29 mouse cellular contexts compared by ENCODE assay signal in genomic region chr19:29849924-29850551, GRCm38 (mm10). TPM values are rescaled to one million over a fixed set of nuclear protein-coding genes. Genes with fewer than 3 reads are reported as not detected.
A peak's percentile ranks its signal among the peaks of the same experiment; 100 is the strongest.
DNase-seq lines count a peak whose midpoint lies in the region; ATAC-seq and TF ChIP-seq lines count a peak whose summit lies in the region.
"Had no signal": no experiment of that assay in that cellular context is flagged by ENCODE, and none has a peak within 500 bp of the region (broad histone marks: within the 10 kb centered on the region; RNA-seq: fewer than 3 reads in every experiment).

No protein-coding gene starts in this region.

- no peak for TF ChIP-seq POLR2A in CH12.LX (IDR thresholded peaks at IDR 0.05; ENCODE audit: low read depth, low read length)

- peaks cover 0 to 2% of the 10 kb centered on the region in 2 experiments; a peak in 1 of 4 replicates for H3K4me1 ChIP-seq in CH12.LX (ENCODE audit: control insufficient read depth in 1 of 2, insufficient read depth in 2 of 2)
- peaks cover 4% of the 10 kb centered on the region for H3K4me1 ChIP-seq in forebrain, embryonic 13.5 days
- H3K4me1 ChIP-seq: heart, embryonic 12.5 days; limb, embryonic 10.5 days; limb, embryonic 15.5 days; liver, embryonic 13.5 days had no signal

- no peak for TF ChIP-seq EP300 in CH12.LX (IDR thresholded peaks at IDR 0.05; ENCODE audit: low read length)

- ATAC-seq in megakaryocyte progenitor cell, adult 5-6 weeks (replicated peaks; ENCODE audit: poor library complexity): peak; percentile 65
- no peak for ATAC-seq in forebrain, embryonic 13.5 days
- ATAC-seq: hindbrain, postnatal 0 days; intestine, embryonic 16.5 days; lung, postnatal 0 days; midbrain, embryonic 13.5 days had no signal

- H3K79me3 ChIP-seq in C2C12 (ENCODE audit: low read depth): no peaks in the 10 kb centered on the region

- H3K9ac ChIP-seq in CH12.LX (ENCODE audit: insufficient read depth, low read depth): no peak overlapping the region
- H3K9ac ChIP-seq in forebrain, embryonic 13.5 days: no peak overlapping the region
- H3K9ac ChIP-seq: heart, embryonic 12.5 days; limb, embryonic 15.5 days; liver, embryonic 13.5 days; midbrain, embryonic 13.5 days; neural tube, embryonic 15.5 days had no signal

- DNase-seq in CH12.LX (ENCODE audit: extremely low read depth) (no peak), MN1 (ENCODE audit: low spot score) (no peak)
- DNase-seq in brain, adult 2 months (ENCODE audit: low read depth, low spot score): peak; percentile 57
- no peak for DNase-seq in ovary, adult 18-20 months (ENCODE audit: low spot score)
- DNase-seq: adrenal gland, adult 8-10 months; cerebellum, adult 11-12 months; cerebellum, adult 9-11 months; gastrocnemius, postnatal 14 days; heart, adult 2 months; kidney, adult 9 months; kidney, postnatal 14 days; layer of hippocampus, adult 9-11 months; liver, embryonic 13.5 days; lung, adult 18-20 months; lung, postnatal 4 days; thymus, adult 2 months; thymus, postnatal 36 days had no signal

- H3K4me3 ChIP-seq in C2C12 (ENCODE audit: insufficient read depth, poor library complexity, severe bottlenecking): no peak overlapping the region
- no peak overlapping the region for H3K4me3 ChIP-seq in CH12.LX (replicated peaks in 1 of 3; ENCODE audit: low read depth in 2 of 3, low read length in 2 of 3, poor library complexity in 1 of 3)
- H3K4me3 ChIP-seq in forebrain, embryonic 13.5 days: no peak overlapping the region
- H3K4me3 ChIP-seq: erythroblast, embryonic 14.5 days; heart, adult 2 months; heart, embryonic 12.5 days; limb, embryonic 10.5 days; limb, embryonic 15.5 days; liver, embryonic 13.5 days; midbrain, embryonic 13.5 days; neural tube, embryonic 15.5 days had no signal

- H3K4me2 ChIP-seq in CH12.LX (ENCODE audit: insufficient read depth, low read depth, poor library complexity, severe bottlenecking): peak overlapping the region; percentile 33; the same call in 1 of the 2 replicates
- no peak overlapping the region for H3K4me2 ChIP-seq in forebrain, embryonic 13.5 days
- H3K4me2 ChIP-seq: heart, embryonic 12.5 days; limb, embryonic 15.5 days; liver, embryonic 13.5 days; midbrain, embryonic 13.5 days; neural tube, embryonic 15.5 days had no signal

- no peaks in the 10 kb centered on the region for H3K79me2 ChIP-seq in C2C12 (ENCODE audit: control insufficient read depth, insufficient read depth)
- no peaks in the 10 kb centered on the region for H3K79me2 ChIP-seq in CH12.LX (replicated peaks; ENCODE audit: control insufficient read depth, extremely low read depth, insufficient read depth, poor library complexity, severe bottlenecking)

- no peaks in the 10 kb centered on the region for H3K36me3 ChIP-seq in C2C12 (ENCODE audit: control insufficient read depth, insufficient read depth)
- no peaks in the 10 kb centered on the region for H3K36me3 ChIP-seq in CH12.LX (replicated peaks in 1 of 2; ENCODE audit: control insufficient read depth in 1 of 2, insufficient read depth in 1 of 2, low read length in 1 of 2)
- no peaks in the 10 kb centered on the region for H3K36me3 ChIP-seq in forebrain, embryonic 13.5 days (ENCODE audit: poor library complexity, severe bottlenecking)
- H3K36me3 ChIP-seq: heart, embryonic 12.5 days; limb, embryonic 10.5 days; limb, embryonic 15.5 days; liver, embryonic 13.5 days; midbrain, embryonic 13.5 days; neural tube, embryonic 15.5 days had no signal

- dilution Hi-C loops in CH12.LX (cut with MboI; ENCODE audit: extremely low pct_ligation_motif_present, extremely low pct_unique_long_range_greater_than_20kb, low sequenced_read_pairs): no loop called here

- 83% methylated on average over 11 of the region's 11 CpGs for WGBS in forebrain, embryonic 13.5 days

- no peak overlapping the region for H3K27ac ChIP-seq in CH12.LX (ENCODE audit: insufficient read depth, low read depth)
- H3K27ac ChIP-seq in forebrain, embryonic 13.5 days: no peak overlapping the region
- H3K27ac ChIP-seq: heart, adult 2 months; hindbrain, postnatal 0 days; limb, embryonic 10.5 days; limb, embryonic 15.5 days; liver, embryonic 13.5 days; midbrain, embryonic 13.5 days; neural tube, embryonic 15.5 days had no signal

- in situ Hi-C loops in CH12.LX (cut with MboI; ENCODE audit: low pct_ligation_motif_present, low pct_unique_long_range_greater_than_20kb, low sequenced_read_pairs): no loop called here

- TF ChIP-seq CTCF in C2C12 (IDR thresholded peaks at IDR 0.05; ENCODE audit: control insufficient read depth, insufficient read depth, insufficient read length) (no peak), CH12.LX (conservative IDR thresholded peaks at IDR 0.05 in 1 of 2, IDR thresholded peaks at IDR 0.05 in 1 of 2; ENCODE audit: low read depth in 2 of 2, low read length in 2 of 2) (no peak)

- H3K27me3 ChIP-seq in C2C12 (ENCODE audit: control insufficient read depth, insufficient read depth, insufficient read length): no peaks in the 10 kb centered on the region
- no peaks in the 10 kb centered on the region for H3K27me3 ChIP-seq in CH12.LX (replicated peaks)
- H3K27me3 ChIP-seq in forebrain, embryonic 13.5 days: peaks cover 58% of the 10 kb centered on the region
- H3K27me3 ChIP-seq: heart, embryonic 12.5 days; limb, embryonic 15.5 days; liver, embryonic 13.5 days; midbrain, embryonic 13.5 days; neural tube, embryonic 15.5 days had no signal

- TF ChIP-seq RAD21 in CH12.LX (IDR thresholded peaks at IDR 0.05; ENCODE audit: low read depth, low read length): no peak

- peak overlapping the region; percentile 4 for H3ac ChIP-seq in C2C12 (ENCODE audit: control insufficient read depth, insufficient read length, low read depth)

- no peaks in the 10 kb centered on the region for H3K9me3 ChIP-seq in CH12.LX (replicated peaks; ENCODE audit: low read length)
- no peaks in the 10 kb centered on the region for H3K9me3 ChIP-seq in forebrain, embryonic 13.5 days (replicated peaks)
- H3K9me3 ChIP-seq: limb, embryonic 10.5 days; limb, embryonic 15.5 days; liver, embryonic 13.5 days; midbrain, embryonic 13.5 days; neural tube, embryonic 15.5 days had no signal

TF ChIP-seq in C2C12, 6 proteins besides CTCF, POLR2A, EP300 and RAD21:
- TF ChIP-seq FOSL1 (IDR thresholded peaks at IDR 0.05; ENCODE audit: insufficient read depth, low read length, poor library complexity, severe bottlenecking) (peak; percentile 17), USF1 (IDR thresholded peaks at IDR 0.05; ENCODE audit: low read depth) (no peak), CEBPB (IDR thresholded peaks at IDR 0.05; ENCODE audit: low read depth) (peak; percentile 48), MYOG (IDR thresholded peaks at IDR 0.05; ENCODE audit: control insufficient read depth, extremely low read depth, insufficient read length) (no peak), MAX (IDR thresholded peaks at IDR 0.05) (no peak), MYOD1 (IDR thresholded peaks at IDR 0.05; ENCODE audit: control insufficient read depth, insufficient read length, low read depth) (peak; percentile 82)

TF ChIP-seq in CH12.LX, 34 proteins besides CTCF, POLR2A, EP300 and RAD21:
- no peak for TF ChIP-seq IRF4 (IDR thresholded peaks at IDR 0.05; ENCODE audit: low read depth, low read length)
- TF ChIP-seq MYC (IDR thresholded peaks at IDR 0.05; ENCODE audit: low read depth, low read length): no peak
- TF ChIP-seq RCOR1 (conservative IDR thresholded peaks at IDR 0.05; ENCODE audit: low read depth, low read length): no peak
- TF ChIP-seq POLR2AphosphoS2 (IDR thresholded peaks at IDR 0.05; ENCODE audit: low read depth, low read length): no peak
- TF ChIP-seq JUND (conservative IDR thresholded peaks at IDR 0.05; ENCODE audit: low read depth, low read length): no peak
- TF ChIP-seq MEF2A (IDR thresholded peaks at IDR 0.05; ENCODE audit: borderline replicate concordance, low read depth, low read length): no peak
- no peak for TF ChIP-seq HCFC1 (IDR thresholded peaks at IDR 0.05; ENCODE audit: low read depth, low read length)

RNA-seq across cellular contexts. Expression of gene Ranbp6, which starts 37.3 kb away (rescaled TPM):
- polyA plus RNA-seq in C2C12 (2012; fragmentation: generic; extraction: Trizol): 1.2 TPM
- 7.0 and 9.0 TPM in 2 replicates for total RNA-seq in CH12.LX (2012; rRNA removed)
- 12.1 and 14.5 TPM in 2 replicates for total RNA-seq in CH12.LX (2014; rRNA removed)
- 7.8 and 8.4 TPM in 2 replicates for polyA plus RNA-seq in CH12.LX (2012; ENCODE audit: insufficient read length, low read depth)
- total RNA-seq in megakaryocyte progenitor cell, adult 5-6 weeks (2015): 10.9 and 11.7 TPM in 2 replicates
- total RNA-seq in megakaryocyte progenitor cell, adult 5-6 weeks (2017): 18.8 and 23.4 TPM in 2 replicates
- 35.8 and 37.0 TPM in 2 replicates for polyA plus RNA-seq in forebrain, embryonic 13.5 days (2015; fragmentation: Nextera tagmentation; extraction: Ambion mirVana)

RNA-seq across cellular contexts. Expression of gene 9930021J03Rik, which starts 44.2 kb away (rescaled TPM):
- polyA plus RNA-seq in C2C12 (2012; fragmentation: generic; extraction: Trizol): 2.3 TPM
- total RNA-seq in CH12.LX (2012; rRNA removed): 3.3 and 4.2 TPM in 2 replicates
- total RNA-seq in CH12.LX (2014; rRNA removed): 5.9 and 7.8 TPM in 2 replicates
- 8.1 and 8.7 TPM in 2 replicates for polyA plus RNA-seq in CH12.LX (2012; ENCODE audit: insufficient read length, low read depth)
- total RNA-seq in megakaryocyte progenitor cell, adult 5-6 weeks (2015): 34.2 and 45.2 TPM in 2 replicates
- total RNA-seq in megakaryocyte progenitor cell, adult 5-6 weeks (2017): 12.2 and 13.1 TPM in 2 replicates
- polyA plus RNA-seq in forebrain, embryonic 13.5 days (2015; fragmentation: Nextera tagmentation; extraction: Ambion mirVana): 7.0 and 7.6 TPM in 2 replicates
